Mouse (Mus musculus): ENCODE data around the gene Tbck. TPM values are rescaled to one million over a fixed set of nuclear protein-coding genes. Genes with fewer than 3 reads are reported as not detected.

Gene Tbck
- total and polyA plus RNA-seq, 3 experiments: 3.7 to 14.0 (median 13.4) TPM

DNA sequence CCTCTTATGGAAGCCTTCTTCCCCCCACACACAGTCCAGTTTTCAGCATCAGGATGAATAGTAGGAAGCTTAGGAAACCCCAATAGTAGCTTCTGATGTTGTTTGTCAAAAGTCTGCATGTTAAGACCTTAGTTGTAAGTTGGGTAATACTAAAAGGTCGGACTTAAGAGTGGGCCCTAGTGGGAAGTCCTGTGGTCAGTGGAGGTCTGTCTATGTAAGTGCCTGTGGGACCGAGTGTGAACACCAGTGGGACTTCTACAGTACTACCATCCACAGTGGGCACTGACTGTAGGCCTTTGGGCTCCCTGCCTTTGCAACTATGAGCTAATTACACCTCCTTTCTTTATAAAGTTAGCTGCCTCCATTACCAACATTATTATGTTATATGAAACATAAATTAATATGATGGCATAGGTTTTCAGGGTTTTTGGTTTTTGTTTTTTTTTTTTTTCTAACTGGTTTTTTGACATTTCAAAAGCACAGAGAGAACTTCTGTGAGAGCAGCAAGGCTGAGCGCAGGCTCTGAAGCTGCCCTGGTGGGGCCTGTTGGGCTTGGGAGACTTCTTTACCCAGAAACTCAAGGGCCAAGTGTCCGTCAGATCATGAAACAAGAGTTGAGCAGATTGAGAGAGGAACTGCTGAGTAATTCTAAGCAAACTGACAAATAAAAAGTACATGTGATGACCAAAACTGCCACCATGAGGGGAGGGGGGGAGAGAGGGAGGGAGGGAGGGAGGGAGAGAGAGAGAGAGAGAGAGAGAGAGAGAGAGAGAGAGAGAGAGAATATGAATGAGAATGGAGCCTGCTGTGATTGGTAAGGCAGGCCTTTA is 131.8 kb downstream of the Tbck start:
- no peak for TF ChIP-seq EP300 (IDR thresholded peaks at IDR 0.05; ENCODE audit: insufficient read depth, low read depth, low read length)
- no peak for TF ChIP-seq CTCF (IDR thresholded peaks at IDR 0.05)
- no peak for TF ChIP-seq POLR2A (IDR thresholded peaks at IDR 0.05; ENCODE audit: insufficient read depth, low read depth, low read length)
- no peaks in the 10 kb centered on the region for H3K79me2 ChIP-seq (replicated peaks; ENCODE audit: control insufficient read depth, insufficient read depth, low read length)
- no peaks in the 10 kb centered on the region for H3K36me3 ChIP-seq (ENCODE audit: control insufficient read depth, insufficient read depth, low read length)
- H3K4me3 ChIP-seq: no peak overlapping the region
- no peak for DNase-seq
- no peak overlapping the region for H3K9ac ChIP-seq (ENCODE audit: low read depth, low read length)
- H3K27ac ChIP-seq: no peak overlapping the region
- H3K27me3 ChIP-seq (ENCODE audit: control insufficient read depth, insufficient read depth, low read length): no peaks in the 10 kb centered on the region
- intact Hi-C loops (cut with DNase I): no loop called here
- WGBS: 91% methylated on average over 4 of the region's 4 CpGs
- H3K4me1 ChIP-seq (ENCODE audit: control insufficient read depth, insufficient read depth, low read length): no peaks in the 10 kb centered on the region

DNA sequence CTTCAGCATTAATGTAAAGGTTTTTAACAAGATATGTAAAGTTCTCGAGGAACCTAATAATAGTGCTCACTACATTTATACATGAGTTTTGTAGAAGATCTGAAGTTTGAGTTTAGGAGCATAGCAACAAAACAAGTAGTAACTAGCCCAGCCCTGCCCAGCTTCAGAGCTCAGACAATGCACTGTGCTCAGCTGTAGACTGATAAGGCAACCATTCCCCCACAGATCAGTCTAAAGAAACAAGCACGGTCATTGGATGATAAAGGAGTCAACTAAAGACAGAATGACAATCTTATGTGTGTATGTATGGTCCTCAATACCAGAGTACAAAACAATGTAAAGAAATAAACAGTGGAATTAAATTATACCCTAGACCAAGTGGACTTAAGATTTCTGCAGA is 135.5 kb downstream of the Tbck start:
- WGBS: 51% methylated on average over 2 of the region's 2 CpGs
- no peak for TF ChIP-seq POLR2A (IDR thresholded peaks at IDR 0.05; ENCODE audit: insufficient read depth, low read depth, low read length)
- TF ChIP-seq EP300 (IDR thresholded peaks at IDR 0.05; ENCODE audit: insufficient read depth, low read depth, low read length): no peak
- TF ChIP-seq CTCF (IDR thresholded peaks at IDR 0.05): no peak
- intact Hi-C loops (cut with DNase I): no loop called here

DNA sequence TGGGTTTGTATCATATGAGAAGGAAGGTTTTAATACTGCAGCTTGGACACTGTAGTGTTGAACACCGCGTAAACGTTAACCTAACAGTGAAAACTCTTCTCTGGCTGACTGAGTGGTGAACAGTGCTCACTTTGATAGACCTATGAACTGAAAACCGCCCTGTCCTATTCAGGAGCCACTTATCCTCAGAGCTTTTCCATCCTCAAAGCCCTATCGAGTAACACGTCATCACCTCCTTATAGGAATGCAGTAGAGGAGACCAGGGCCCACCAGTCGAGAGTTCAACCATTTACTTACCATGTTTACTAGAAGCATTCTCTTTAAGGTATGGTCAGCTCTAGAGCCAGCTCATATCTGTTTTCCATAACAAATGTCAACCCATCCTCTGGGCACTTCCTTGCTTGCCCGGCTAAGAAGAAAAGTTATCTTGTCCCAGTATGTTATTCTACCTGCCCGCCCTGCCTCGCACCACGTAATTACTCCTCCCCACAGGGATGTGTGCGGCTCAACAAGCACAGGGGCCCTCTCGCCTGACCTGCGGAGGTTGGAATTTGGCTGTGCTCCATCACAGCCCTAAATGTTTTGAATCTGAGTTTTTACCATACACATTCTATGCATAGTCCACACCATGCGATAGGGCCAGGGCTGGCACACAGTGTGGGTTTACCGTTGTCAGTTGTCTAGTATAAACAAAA is 147.4 kb downstream of the Tbck start:
- 71% methylated on average over 16 of the region's 16 CpGs for WGBS

More for the DNA sequence above, 135.5 kb downstream of the Tbck start:
- no peak overlapping the region for H3K9ac ChIP-seq (ENCODE audit: low read depth, low read length)
- H3K27me3 ChIP-seq (ENCODE audit: control insufficient read depth, insufficient read depth, low read length): no peaks in the 10 kb centered on the region
- H3K4me3 ChIP-seq: no peak overlapping the region
- no peak overlapping the region for H3K27ac ChIP-seq
- H3K79me2 ChIP-seq (replicated peaks; ENCODE audit: control insufficient read depth, insufficient read depth, low read length): no peaks in the 10 kb centered on the region
- H3K4me1 ChIP-seq (ENCODE audit: control insufficient read depth, insufficient read depth, low read length): no peaks in the 10 kb centered on the region
- H3K36me3 ChIP-seq (ENCODE audit: control insufficient read depth, insufficient read depth, low read length): no peaks in the 10 kb centered on the region
- DNase-seq: no peak

DNA sequence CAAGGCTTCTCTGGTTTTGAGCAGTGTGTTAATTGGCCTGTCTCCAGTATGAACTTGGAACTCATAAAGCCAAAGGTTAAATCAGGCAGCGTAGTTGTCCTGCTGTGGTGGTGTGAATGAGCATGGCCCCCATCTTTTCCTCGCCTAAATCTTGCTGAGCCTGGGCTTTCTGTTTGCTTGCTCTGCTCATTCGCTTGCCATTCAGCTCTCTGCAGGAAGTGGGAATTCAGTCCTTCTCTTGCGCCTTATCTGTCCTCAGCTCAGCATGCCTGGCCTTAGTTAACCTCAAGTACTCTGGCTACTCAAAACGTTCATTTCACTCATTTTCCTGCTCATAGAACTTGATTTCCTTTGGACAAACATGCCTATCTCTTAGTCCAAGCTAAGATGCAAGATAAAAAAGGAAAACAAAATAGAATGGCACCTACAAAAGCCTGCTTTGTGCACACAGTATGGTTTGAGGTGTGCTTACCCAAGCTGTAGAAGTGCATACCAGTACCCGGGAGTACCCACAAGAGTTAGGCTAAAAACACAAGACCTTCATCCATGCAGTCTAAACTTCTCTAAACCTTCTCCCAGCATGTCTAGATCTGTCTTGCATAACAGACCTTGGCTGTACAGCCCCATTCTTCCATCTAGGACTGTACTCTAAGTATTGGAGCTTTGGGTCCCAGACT is 151.3 kb downstream of the Tbck start:
- H3K36me3 ChIP-seq (ENCODE audit: control insufficient read depth, insufficient read depth, low read length): no peaks in the 10 kb centered on the region; the same call in 1 of the 2 replicates
- no peaks in the 10 kb centered on the region for H3K27me3 ChIP-seq (ENCODE audit: control insufficient read depth, insufficient read depth, low read length)
- H3K4me1 ChIP-seq (ENCODE audit: control insufficient read depth, insufficient read depth, low read length): peaks cover 4% of the 10 kb centered on the region
- no peaks in the 10 kb centered on the region for H3K79me2 ChIP-seq (replicated peaks; ENCODE audit: control insufficient read depth, insufficient read depth, low read length)
- TF ChIP-seq EP300 (IDR thresholded peaks at IDR 0.05; ENCODE audit: insufficient read depth, low read depth, low read length) (no peak), CTCF (IDR thresholded peaks at IDR 0.05) (no peak), POLR2A (IDR thresholded peaks at IDR 0.05; ENCODE audit: insufficient read depth, low read depth, low read length) (no peak)
- no peak for DNase-seq
- intact Hi-C loops (cut with DNase I): no loop called here
- WGBS: 48% methylated on average over 6 of the region's 6 CpGs
- H3K9ac ChIP-seq (ENCODE audit: low read depth, low read length): no peak overlapping the region
- H3K27ac ChIP-seq: no peak overlapping the region
- no peak overlapping the region for H3K4me3 ChIP-seq

More for the DNA sequence above, 147.4 kb downstream of the Tbck start:
- TF ChIP-seq EP300 (IDR thresholded peaks at IDR 0.05; ENCODE audit: insufficient read depth, low read depth, low read length): no peak
- no peak for TF ChIP-seq CTCF (IDR thresholded peaks at IDR 0.05)
- Histone ChIP-seq H3K27me3 (ENCODE audit: control insufficient read depth, insufficient read depth, low read length) (no peaks in the 10 kb centered on the region), H3K79me2 (replicated peaks; ENCODE audit: control insufficient read depth, insufficient read depth, low read length) (no peaks in the 10 kb centered on the region), H3K4me1 (ENCODE audit: control insufficient read depth, insufficient read depth, low read length) (peaks cover 4% of the 10 kb centered on the region), H3K4me3 (no peak overlapping the region), H3K9ac (ENCODE audit: low read depth, low read length) (no peak overlapping the region), H3K36me3 (ENCODE audit: control insufficient read depth, insufficient read depth, low read length) (no peaks in the 10 kb centered on the region), H3K27ac (no peak overlapping the region)
- no peak for DNase-seq
- intact Hi-C loops (cut with DNase I): no loop called here

DNA sequence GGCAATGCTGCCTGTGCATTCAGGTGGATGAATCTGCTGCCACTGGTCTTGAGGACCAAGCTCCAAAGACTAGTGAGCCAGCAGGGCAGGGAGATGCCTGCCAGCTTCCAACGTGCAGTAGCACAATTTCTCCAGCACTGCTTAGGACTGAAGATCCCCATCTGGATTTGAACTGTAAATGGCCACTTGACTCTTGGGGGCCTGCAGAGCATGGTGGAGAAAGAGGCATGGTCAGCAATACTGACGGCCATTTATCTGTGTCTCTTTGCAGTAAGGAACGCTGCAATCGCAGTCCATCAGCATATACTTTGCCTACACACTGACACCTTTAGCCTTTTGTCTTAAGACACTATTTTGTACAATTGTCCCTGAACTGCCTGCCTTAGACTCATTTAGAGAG is 153.2 kb downstream of the Tbck start:
- intact Hi-C loops (cut with DNase I): no loop called here
- no peaks in the 10 kb centered on the region for H3K79me2 ChIP-seq (replicated peaks; ENCODE audit: control insufficient read depth, insufficient read depth, low read length)
- no peak for DNase-seq
- TF ChIP-seq CTCF (IDR thresholded peaks at IDR 0.05) (no peak), EP300 (IDR thresholded peaks at IDR 0.05; ENCODE audit: insufficient read depth, low read depth, low read length) (no peak), POLR2A (IDR thresholded peaks at IDR 0.05; ENCODE audit: insufficient read depth, low read depth, low read length) (no peak)
- H3K36me3 ChIP-seq (ENCODE audit: control insufficient read depth, insufficient read depth, low read length): no peaks in the 10 kb centered on the region; the same call in none of the 2 replicates
- no peak overlapping the region for H3K9ac ChIP-seq (ENCODE audit: low read depth, low read length)
- no peak overlapping the region for H3K27ac ChIP-seq
- H3K27me3 ChIP-seq (ENCODE audit: control insufficient read depth, insufficient read depth, low read length): no peaks in the 10 kb centered on the region
- WGBS: 86% methylated on average over 4 of the region's 4 CpGs
- H3K4me3 ChIP-seq: no peak overlapping the region
- peaks cover 4% of the 10 kb centered on the region for H3K4me1 ChIP-seq (ENCODE audit: control insufficient read depth, insufficient read depth, low read length)

All from heart, adult 2 months (tissue).